Mouse (Mus musculus): ENCODE results near the gene Phka1. TPM values are rescaled to one million over a fixed set of nuclear protein-coding genes. Genes with fewer than 3 reads are reported as not detected.
A peak's percentile ranks its signal among the peaks of the same experiment; 100 is the strongest.

Phka1 gene
- polyA plus RNA-seq, 1 experiment from 2014 or later, result 12.6 TPM

GRCm38 (mm10) chrX:102476784-102477183 lies 167.3 kb downstream of the Phka1 start:
- no peaks in the 10 kb centered on the region for H3K27me3 ChIP-seq (ENCODE audit: control insufficient read depth, insufficient read depth, low read length)
- H3K9ac ChIP-seq (ENCODE audit: low read length), result no peak overlapping the region
- no peaks in the 10 kb centered on the region for H3K36me3 ChIP-seq (ENCODE audit: control insufficient read depth, insufficient read depth, low read length)
- peaks cover 0 to 3% of the 10 kb centered on the region in 2 experiments; a peak in 1 of 4 replicates for H3K4me1 ChIP-seq (ENCODE audit: control insufficient read depth in 2 of 2, insufficient read depth in 2 of 2, low read length in 2 of 2)
- H3K27ac ChIP-seq (replicated peaks in 1 of 2; ENCODE audit: control insufficient read depth in 1 of 2, insufficient read depth in 1 of 2, low read depth in 2 of 2, low read length in 2 of 2), result no peak overlapping the region
- 34% methylated on average over 3 of the region's 3 CpGs for WGBS
- H3K4me2 ChIP-seq (ENCODE audit: low read length), result no peak overlapping the region
- H3K4me3 ChIP-seq (ENCODE audit: control insufficient read depth in 1 of 2, insufficient read depth in 1 of 2, low read depth in 1 of 2, low read length in 2 of 2), result no peak overlapping the region
- ATAC-seq (ENCODE audit: insufficient number of reproducible peaks, insufficient read depth, low FRiP score, low read depth), result no peak
- H3K9me3 ChIP-seq (ENCODE audit: control insufficient read depth, low read length), result no peaks in the 10 kb centered on the region

DNA sequence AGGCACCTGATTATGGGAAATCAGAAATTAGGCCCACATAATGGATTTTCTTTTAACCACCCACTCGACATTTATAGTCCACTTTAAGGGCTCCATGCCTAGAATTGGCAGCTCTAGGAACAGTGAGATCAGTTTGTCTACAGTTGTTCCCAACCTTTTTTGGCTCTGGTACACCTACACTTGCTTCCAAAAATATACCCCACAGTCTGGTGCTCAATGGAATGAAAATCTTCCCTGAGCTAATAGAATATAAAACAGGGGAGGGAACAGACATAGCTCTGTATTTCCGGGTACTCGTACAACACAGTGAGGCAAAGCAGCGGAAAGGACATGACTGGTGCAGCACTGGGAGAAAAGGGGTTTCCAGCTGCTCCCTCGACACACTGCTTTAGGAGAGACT lies 168.5 kb downstream of the Phka1 start:
- ATAC-seq (ENCODE audit: insufficient number of reproducible peaks, insufficient read depth, low FRiP score, low read depth), result no peak; the same call in 1 of the 2 replicates

More for the DNA sequence above, 168.5 kb downstream of the Phka1 start:
- H3K4me1 ChIP-seq (ENCODE audit: control insufficient read depth in 2 of 2, insufficient read depth in 2 of 2, low read length in 2 of 2), result peaks cover 0 to 3% of the 10 kb centered on the region in 2 experiments; a peak in 1 of 4 replicates
- H3K9me3 ChIP-seq (ENCODE audit: control insufficient read depth, low read length), result no peaks in the 10 kb centered on the region
- peak overlapping the region; percentile 56 to 64; a peak in 3 of 4 replicates for H3K27ac ChIP-seq (replicated peaks in 1 of 2; ENCODE audit: control insufficient read depth in 1 of 2, insufficient read depth in 1 of 2, low read depth in 2 of 2, low read length in 2 of 2)
- H3K4me2 ChIP-seq (ENCODE audit: low read length), result no peak overlapping the region
- no peaks in the 10 kb centered on the region for H3K27me3 ChIP-seq (ENCODE audit: control insufficient read depth, insufficient read depth, low read length)
- H3K36me3 ChIP-seq (ENCODE audit: control insufficient read depth, insufficient read depth, low read length), result no peaks in the 10 kb centered on the region
- H3K9ac ChIP-seq (ENCODE audit: low read length), result no peak overlapping the region
- 70% methylated on average over 5 of the region's 5 CpGs for WGBS
- no peak overlapping the region for H3K4me3 ChIP-seq (ENCODE audit: control insufficient read depth in 1 of 2, insufficient read depth in 1 of 2, low read depth in 1 of 2, low read length in 2 of 2)

Other genes with a start within 250 kb of the Phka1 start
- gene Hdac8, start 138.9 kb downstream of the Phka1 start, polyA plus RNA-seq (2014; fragmentation: Nextera tagmentation; extraction: Ambion mirVana), result 2.6 and 4.2 TPM in 2 replicates
- gene Gm3880, start 42.7 kb upstream of the Phka1 start, polyA plus RNA-seq (2014; fragmentation: Nextera tagmentation; extraction: Ambion mirVana), result not detected in 2 replicates
- gene Gm9112, start 63.4 kb upstream of the Phka1 start, polyA plus RNA-seq (2014; fragmentation: Nextera tagmentation; extraction: Ambion mirVana), result not detected in 2 replicates
- not detected in 2 replicates for gene Dmrtc1b, start 63.6 kb upstream of the Phka1 start, polyA plus RNA-seq (2014; fragmentation: Nextera tagmentation; extraction: Ambion mirVana)
- gene Dmrtc1c1, start 158.7 kb upstream of the Phka1 start, polyA plus RNA-seq (2014; fragmentation: Nextera tagmentation; extraction: Ambion mirVana), result not detected in 2 replicates
- not detected in 2 replicates for gene Dmrtc1c2, start 210.4 kb upstream of the Phka1 start, polyA plus RNA-seq (2014; fragmentation: Nextera tagmentation; extraction: Ambion mirVana)
- not detected in 2 replicates for gene 1700031F05Rik, start 223.7 kb upstream of the Phka1 start, polyA plus RNA-seq (2014; fragmentation: Nextera tagmentation; extraction: Ambion mirVana)

Measured in heart, embryonic 14.5 days (tissue).